Mouse (Mus musculus) hematopoietic stem cell, adult 5-6 weeks (primary cell): Measurements from ENCODE around the gene Dst. TPM values are rescaled to one million over a fixed set of nuclear protein-coding genes. Genes with fewer than 3 reads are reported as not detected.

Experiments
- ATAC-seq, 2 experiments: fragments of 125-278 bp in 1 of 2; replicated peaks in 1 of 2; 2 replicates each; pipeline ENCODE4 v1.8.0; 2016 to 2017; ENCODE audit warnings: inconsistent platforms in 2 of 2, mild to moderate bottlenecking in 2 of 2, moderate number of reproducible peaks in 2 of 2, low read depth in 1 of 2, moderate TSS enrichment in 1 of 2; ENCODE audit not compliant: low FRiP score in 2 of 2, poor library complexity in 2 of 2, severe bottlenecking in 2 of 2, insufficient read depth in 1 of 2, low TSS enrichment in 1 of 2
- total RNA-seq: library from RNA; stranded (forward); fragments of 172-1452, 232-1000 nt; gene quantifications from 2 replicates; pipeline ENCODE4 v1.2.3, GENCODE M21; 2017

The Dst gene
- total RNA-seq, 1 experiment from 2014 or later: 48.7 TPM

GRCm38 (mm10) chr1:33955626-33956025 is 47.6 kb downstream of the Dst start:
- ATAC-seq: no peak

GRCm38 (mm10) chr1:33960439-33960838 is 52.4 kb downstream of the Dst start:
- no peak for ATAC-seq

DNA sequence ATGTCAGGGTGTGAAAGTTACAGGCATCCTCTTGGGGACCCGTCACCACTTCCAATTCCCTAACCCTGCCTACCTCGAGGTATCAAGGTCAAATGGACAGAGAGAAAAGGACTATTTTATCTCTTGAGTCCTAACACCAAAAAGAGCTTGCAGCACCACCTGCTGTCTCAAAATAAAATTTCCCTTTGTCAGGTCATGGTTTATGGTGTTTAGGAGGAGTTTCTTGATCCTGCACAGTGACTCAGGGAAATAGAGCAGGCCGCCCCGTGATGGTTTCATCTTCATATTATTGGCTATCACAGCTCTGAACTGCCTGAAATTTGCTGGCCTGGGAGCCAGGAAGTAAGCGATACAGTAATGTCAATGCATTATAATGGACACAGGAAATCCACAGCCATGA is 56.6 kb downstream of the Dst start:
- peak; percentile 83 to 87 for ATAC-seq

DNA sequence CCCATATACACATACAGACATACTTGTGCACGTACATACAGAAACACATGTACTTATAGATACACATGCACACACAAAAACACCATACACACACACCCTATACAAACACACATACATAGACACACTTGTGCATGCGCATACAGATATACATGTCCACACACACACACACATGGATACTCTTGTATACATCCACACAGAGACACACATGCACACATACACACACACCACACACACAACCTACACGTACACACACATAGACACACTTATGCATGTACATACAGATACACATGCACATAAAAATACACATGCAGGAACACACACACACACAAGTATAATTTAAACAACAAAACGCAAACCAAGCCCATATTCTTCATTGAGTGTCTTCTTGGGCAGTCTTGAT is 57.8 kb downstream of the Dst start:
- ATAC-seq: no peak

- 0 out of 4 replicates have a peak, but pooled peaks have one; percentile 25 to 34 for ATAC-seq
These were observed 58.3 kb downstream of the Dst start for GRCm38 (mm10) chr1:33966328-33966727.

DNA sequence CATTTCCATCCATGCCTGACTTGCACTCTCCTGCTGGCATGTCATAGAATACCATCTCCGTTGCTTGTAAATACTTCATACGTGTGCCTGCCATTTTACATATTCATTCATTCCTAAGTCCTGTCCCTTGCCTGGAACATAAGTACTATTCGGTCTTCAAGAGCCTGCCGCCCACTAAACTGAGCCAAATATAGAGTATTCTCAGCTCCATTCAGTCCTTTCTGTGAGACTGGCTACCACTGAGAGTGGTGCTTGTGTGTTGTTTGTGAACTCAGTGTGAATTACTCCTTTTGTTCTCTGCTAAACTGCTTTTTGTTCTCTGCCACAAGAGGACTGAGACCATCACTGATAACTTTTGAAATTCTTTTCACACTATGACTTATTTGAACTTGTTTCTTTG is 59.2 kb downstream of the Dst start:
- ATAC-seq: no peak

DNA sequence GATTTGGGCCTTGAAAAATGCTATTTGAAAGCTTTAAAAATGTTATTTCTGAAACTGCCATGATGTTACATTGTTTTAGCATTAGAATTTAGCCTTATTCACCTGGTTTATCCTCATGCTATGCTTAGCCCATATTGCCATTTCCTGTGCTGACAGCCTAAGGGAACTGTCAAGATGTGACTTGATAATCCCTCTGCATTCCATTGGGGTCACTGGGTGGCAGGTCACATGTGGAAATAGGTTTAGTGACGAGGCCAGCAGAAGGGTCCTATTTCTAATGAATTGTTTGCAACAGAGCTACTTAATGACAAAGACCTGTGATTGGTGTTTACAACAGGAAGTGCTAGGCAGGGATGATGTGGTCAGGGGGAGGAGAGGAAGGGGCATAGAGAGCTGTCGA is 61.9 kb downstream of the Dst start:
- no peak for ATAC-seq

GRCm38 (mm10) chr1:33974401-33974800 is 66.4 kb downstream of the Dst start:
- ATAC-seq: no peak

GRCm38 (mm10) chr1:33975333-33975732 is 67.3 kb downstream of the Dst start:
- ATAC-seq: no peak

GRCm38 (mm10) chr1:33977832-33978231 is 69.8 kb downstream of the Dst start:
- no peak for ATAC-seq

DNA sequence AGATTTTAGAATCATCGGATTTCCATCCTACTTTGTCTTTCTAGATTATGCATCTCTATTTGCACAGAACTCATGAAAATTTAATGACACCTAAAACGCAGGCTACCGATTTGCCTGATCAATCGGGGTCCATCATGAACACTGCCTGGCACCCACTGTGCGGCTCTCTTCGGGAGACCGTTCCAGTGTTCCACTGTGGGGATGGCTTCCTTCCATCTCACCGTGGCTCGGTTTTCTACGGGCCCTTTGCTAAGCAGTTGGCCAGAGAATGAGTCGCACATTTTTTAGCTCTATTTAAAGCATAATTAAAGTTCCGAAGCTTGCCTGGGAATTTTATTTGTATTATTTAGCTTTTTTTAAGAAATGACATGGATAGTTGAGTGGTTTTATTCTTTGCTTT is 72.4 kb downstream of the Dst start:
- no peak for ATAC-seq

DNA sequence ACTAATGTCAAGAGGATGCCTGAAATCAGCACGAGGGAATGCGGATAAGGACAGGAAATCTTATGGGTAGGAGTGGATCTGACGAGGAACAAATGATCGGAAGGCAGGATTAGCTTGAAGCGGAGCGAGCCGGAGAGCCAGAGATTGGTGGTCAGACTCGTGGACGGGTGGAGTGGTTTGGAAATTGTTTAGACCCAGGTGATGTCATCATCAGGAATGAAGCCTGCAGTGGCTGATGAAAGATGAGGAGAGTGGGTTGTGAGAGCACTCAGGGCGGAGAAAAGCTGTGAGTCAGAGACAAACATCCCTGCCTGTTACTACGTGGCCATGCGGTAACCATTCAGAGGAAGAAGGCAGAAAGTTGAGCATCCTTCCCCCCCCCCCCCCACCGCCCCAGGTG is 81.6 kb downstream of the Dst start:
- no peak for ATAC-seq

DNA sequence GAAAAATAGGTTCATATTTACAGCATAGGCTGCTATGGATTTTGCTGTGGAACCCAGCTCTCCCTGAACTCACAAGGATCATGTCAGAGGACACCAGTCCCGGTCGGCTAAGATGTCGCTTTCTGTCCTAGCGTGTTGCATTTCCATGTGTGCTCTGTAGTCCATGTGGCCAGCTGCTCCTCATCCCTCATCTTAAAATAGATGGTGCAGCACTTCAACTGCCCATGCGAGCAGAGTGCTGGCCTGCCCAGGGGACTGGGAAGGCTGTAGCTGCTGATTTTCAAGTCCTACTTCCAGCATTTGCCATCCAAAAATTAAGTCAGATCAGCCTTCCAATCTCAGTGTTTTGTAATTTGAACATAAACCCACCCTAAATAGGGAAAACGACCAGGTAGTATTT is 83.0 kb downstream of the Dst start:
- no peak for ATAC-seq

DNA sequence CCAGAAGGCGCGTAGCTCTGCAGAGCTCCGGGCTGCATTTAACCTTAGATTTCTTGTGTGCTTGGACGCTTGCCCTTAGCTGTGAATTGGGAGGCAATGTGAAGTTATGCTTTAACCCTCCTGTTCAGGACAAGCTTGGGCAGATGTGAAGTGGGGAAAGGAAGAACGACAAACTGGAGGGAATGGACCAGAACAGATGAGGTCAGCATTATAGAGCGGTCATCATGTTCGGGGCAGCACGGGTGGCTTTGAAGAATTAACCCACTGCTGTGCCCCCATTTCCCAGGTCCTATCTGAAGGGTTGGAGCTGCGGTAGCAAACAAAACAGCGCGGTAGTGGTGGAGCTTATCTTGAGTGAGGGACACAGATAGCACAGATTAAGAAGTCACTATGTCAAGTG is 84.8 kb downstream of the Dst start:
- no peak for ATAC-seq

GRCm38 (mm10) chr1:33994201-33994600 is 86.2 kb downstream of the Dst start:
- ATAC-seq: peak; percentile 27 to 32; a peak in 2 of 4 replicates

GRCm38 (mm10) chr1:33995386-33995785 is 87.4 kb downstream of the Dst start:
- ATAC-seq: no peak

- ATAC-seq: no peak
These were observed 88.3 kb downstream of the Dst start for GRCm38 (mm10) chr1:33996105-33996887.

GRCm38 (mm10) chr1:34002321-34002720 is 94.3 kb downstream of the Dst start:
- ATAC-seq: no peak

DNA sequence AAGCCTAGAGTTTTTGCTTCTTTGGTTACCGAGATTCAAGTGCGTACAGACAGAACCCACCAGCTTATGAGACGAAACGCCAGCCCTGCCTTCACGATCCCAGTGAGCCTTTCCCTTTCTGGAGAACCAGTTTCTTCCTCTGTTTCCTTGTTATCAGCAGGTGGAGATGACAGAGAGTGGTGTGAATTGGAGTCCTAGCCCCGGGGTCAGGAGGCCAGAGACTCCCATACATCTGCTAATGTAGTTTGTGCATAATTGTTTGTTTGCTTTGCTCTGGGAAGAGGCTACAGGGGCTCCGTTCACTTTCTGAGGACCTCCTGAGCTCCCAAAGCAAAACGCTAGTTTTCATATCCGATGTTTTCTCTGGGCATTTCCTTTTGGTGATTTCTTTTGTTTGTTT is 94.9 kb downstream of the Dst start:
- no peak for ATAC-seq
